Mouse (Mus musculus) CH12.LX (cell line): Measurements from ENCODE around the gene Dok1. TPM values are rescaled to one million over a fixed set of nuclear protein-coding genes. Genes with fewer than 3 reads are reported as not detected.

Experiments
- DNase-seq: peaks from one replicate; pipeline ENCODE4 v3.0.0-alpha.2; 2013; ENCODE audit errors: extremely low read depth
- H3K27ac ChIP-seq: 2 replicates; pipeline ENCODE4 v1.5.1; 2012; ENCODE audit warnings: low read depth, mild to moderate bottlenecking, control low read depth, moderate library complexity; ENCODE audit not compliant: insufficient read depth
- H3K27me3 ChIP-seq: replicated peaks from 2 replicates; pipeline ENCODE3; 2012; ENCODE audit warnings: inconsistent platforms
- H3K36me3 ChIP-seq, 2 experiments: replicated peaks in 1 of 2; 2 replicates each; pipeline versions ENCODE3 to v1.6.1; 2012; ENCODE audit warnings: inconsistent platforms in 1 of 2, low read length in 1 of 2, mild to moderate bottlenecking in 1 of 2, mixed read lengths in 1 of 2, moderate library complexity in 1 of 2; ENCODE audit not compliant: control insufficient read depth in 1 of 2, insufficient read depth in 1 of 2
- H3K4me1 ChIP-seq, 2 experiments: 2 replicates each; pipeline ENCODE4 v1.6.1; 2012; ENCODE audit warnings: inconsistent platforms in 1 of 2, moderate library complexity in 1 of 2; ENCODE audit not compliant: insufficient read depth in 2 of 2, control insufficient read depth in 1 of 2
- H3K4me2 ChIP-seq: 2 replicates; pipeline ENCODE4 v1.6.1; 2012; ENCODE audit warnings: low read depth, mild to moderate bottlenecking, control low read depth; ENCODE audit not compliant: poor library complexity, insufficient read depth, severe bottlenecking
- H3K4me3 ChIP-seq, 3 experiments: fragments of 150-350 bp in 1 of 3; sonication (generic) in 1 of 3; replicated peaks in 1 of 3; 2 replicates each; pipeline versions ENCODE3 to v1.5.1; 2011 to 2012; ENCODE audit warnings: low read depth in 2 of 3, low read length in 2 of 3, mild to moderate bottlenecking in 2 of 3, moderate library complexity in 2 of 3, control low read depth in 1 of 3, improper control_type of control experiment in 1 of 3, inconsistent platforms in 1 of 3, mixed read lengths in 1 of 3; ENCODE audit not compliant: poor library complexity in 1 of 3
- H3K79me2 ChIP-seq: replicated peaks from 2 replicates; pipeline ENCODE4 v1.6.1; 2012; ENCODE audit warnings: mild to moderate bottlenecking, moderate library complexity; ENCODE audit not compliant: control insufficient read depth, poor library complexity, insufficient read depth, severe bottlenecking; ENCODE audit errors: extremely low read depth
- H3K9ac ChIP-seq: 2 replicates; pipeline ENCODE4 v1.6.1; 2012; ENCODE audit warnings: low read depth, mild to moderate bottlenecking, control low read depth, moderate library complexity; ENCODE audit not compliant: insufficient read depth
- H3K9me3 ChIP-seq: replicated peaks from 2 replicates; pipeline ENCODE3; 2012; ENCODE audit warnings: low read length, inconsistent platforms, mixed read lengths
- BHLHE40 ChIP-seq: IDR thresholded peaks from 2 replicates; pipeline ENCODE4 v1.6.1; 2011; ENCODE audit warnings: mild to moderate bottlenecking, low read depth, low read length, improper control_type of control experiment
- CHD1 ChIP-seq: IDR thresholded peaks from 2 replicates; pipeline ENCODE4 v1.6.1; 2012; ENCODE audit warnings: low read depth, low read length, improper control_type of control experiment, inconsistent platforms
- CHD2 ChIP-seq: IDR thresholded peaks from 2 replicates; pipeline ENCODE4 v1.6.1; 2011; ENCODE audit warnings: low read length, improper control_type of control experiment
- CTCF ChIP-seq, 2 experiments: IDR thresholded peaks in 1 of 2; conservative IDR thresholded peaks in 1 of 2; 2 replicates each; pipeline ENCODE4 v1.5.1; 2011 to 2012; ENCODE audit warnings: low read depth in 2 of 2, low read length in 2 of 2, improper control_type of control experiment in 1 of 2, inconsistent platforms in 1 of 2, mild to moderate bottlenecking in 1 of 2, moderate library complexity in 1 of 2
- E2F4 ChIP-seq: IDR thresholded peaks from 2 replicates; pipeline ENCODE4 v1.6.1; 2011; ENCODE audit warnings: low read depth, low read length, improper control_type of control experiment; ENCODE audit not compliant: insufficient replicate concordance
- ELF1 ChIP-seq: IDR thresholded peaks from 2 replicates; pipeline ENCODE4 v1.6.1; 2014; ENCODE audit warnings: low read depth, mild to moderate bottlenecking, inconsistent platforms, low read length, improper control_type of control experiment
- EP300 ChIP-seq: IDR thresholded peaks from 2 replicates; pipeline ENCODE4 v1.6.1; 2011; ENCODE audit warnings: low read length, improper control_type of control experiment
- ETS1 ChIP-seq: conservative IDR thresholded peaks from 2 replicates; pipeline ENCODE4 v1.6.1; 2012; ENCODE audit warnings: low read depth, mild to moderate bottlenecking, inconsistent platforms, low read length, improper control_type of control experiment, moderate library complexity
- GABPA ChIP-seq: IDR thresholded peaks from 2 replicates; pipeline ENCODE4 v1.6.1; 2012; ENCODE audit warnings: low read depth, low read length, improper control_type of control experiment, inconsistent platforms; ENCODE audit not compliant: insufficient replicate concordance
- HCFC1 ChIP-seq: IDR thresholded peaks from 2 replicates; pipeline ENCODE4 v1.6.1; 2012; ENCODE audit warnings: low read depth, mild to moderate bottlenecking, inconsistent platforms, low read length, improper control_type of control experiment
- IRF4 ChIP-seq: IDR thresholded peaks from 2 replicates; pipeline ENCODE4 v1.6.1; 2014; ENCODE audit warnings: low read depth, mild to moderate bottlenecking, inconsistent platforms, low read length, improper control_type of control experiment
- JUN ChIP-seq: IDR thresholded peaks from 2 replicates; pipeline ENCODE4 v1.6.1; 2011; ENCODE audit warnings: low read depth, mild to moderate bottlenecking, low read length, improper control_type of control experiment, moderate library complexity; ENCODE audit not compliant: insufficient read depth
- JUND ChIP-seq: conservative IDR thresholded peaks from 2 replicates; pipeline ENCODE4 v1.6.1; 2011; ENCODE audit warnings: low read depth, low read length, improper control_type of control experiment
- KAT2A ChIP-seq: IDR thresholded peaks from 2 replicates; pipeline ENCODE4 v1.6.1; 2012; ENCODE audit warnings: low read length, improper control_type of control experiment, inconsistent platforms; ENCODE audit not compliant: insufficient replicate concordance
- MAFK ChIP-seq: IDR thresholded peaks from 2 replicates; pipeline ENCODE4 v1.6.1; 2011; ENCODE audit warnings: low read length, improper control_type of control experiment; ENCODE audit not compliant: insufficient replicate concordance
- MAX ChIP-seq: IDR thresholded peaks from 2 replicates; pipeline ENCODE4 v1.6.1; 2011; ENCODE audit warnings: low read length, improper control_type of control experiment
- MAZ ChIP-seq: IDR thresholded peaks from 2 replicates; pipeline ENCODE4 v1.6.1; 2012; ENCODE audit warnings: low read depth, mild to moderate bottlenecking, inconsistent platforms, low read length, improper control_type of control experiment, moderate library complexity
- MEF2A ChIP-seq: IDR thresholded peaks from 2 replicates; pipeline ENCODE4 v1.6.1; 2014; ENCODE audit warnings: low read depth, mild to moderate bottlenecking, inconsistent platforms, low read length, improper control_type of control experiment, borderline replicate concordance
- MXI1 ChIP-seq: IDR thresholded peaks from 2 replicates; pipeline ENCODE4 v1.6.1; 2011; ENCODE audit warnings: mild to moderate bottlenecking, low read depth, low read length, improper control_type of control experiment
- MYC ChIP-seq: IDR thresholded peaks from 2 replicates; pipeline ENCODE4 v1.6.1; 2011; ENCODE audit warnings: low read depth, mild to moderate bottlenecking, improper control_type of control experiment, low read length
- NELFE ChIP-seq: IDR thresholded peaks from 2 replicates; pipeline ENCODE4 v1.6.1; 2011; ENCODE audit warnings: low read depth, low read length, improper control_type of control experiment
- NRF1 ChIP-seq: IDR thresholded peaks from 2 replicates; pipeline ENCODE4 v1.6.1; 2014; ENCODE audit warnings: low read depth, mild to moderate bottlenecking, inconsistent platforms, low read length, improper control_type of control experiment, moderate library complexity
- PAX5 ChIP-seq: IDR thresholded peaks from 2 replicates; pipeline ENCODE4 v1.6.1; 2012; ENCODE audit warnings: low read length, inconsistent platforms, mixed read lengths
- POLR2A ChIP-seq: IDR thresholded peaks from 2 replicates; pipeline ENCODE4 v1.6.1; 2011; ENCODE audit warnings: low read depth, mild to moderate bottlenecking, improper control_type of control experiment, low read length
- POLR2AphosphoS2 ChIP-seq: IDR thresholded peaks from 2 replicates; pipeline ENCODE4 v1.6.1; 2011; ENCODE audit warnings: low read depth, low read length, improper control_type of control experiment
- RAD21 ChIP-seq: IDR thresholded peaks from 2 replicates; pipeline ENCODE4 v1.6.1; 2011; ENCODE audit warnings: low read depth, mild to moderate bottlenecking, low read length, improper control_type of control experiment, moderate library complexity
- RCOR1 ChIP-seq: conservative IDR thresholded peaks from 2 replicates; pipeline ENCODE4 v1.6.1; 2012; ENCODE audit warnings: low read depth, mild to moderate bottlenecking, inconsistent platforms, low read length, improper control_type of control experiment
- SIN3A ChIP-seq: IDR thresholded peaks from 2 replicates; pipeline ENCODE4 v1.6.1; 2012; ENCODE audit warnings: low read length, improper control_type of control experiment, inconsistent platforms
- SMC3 ChIP-seq: IDR thresholded peaks from 2 replicates; pipeline ENCODE4 v1.6.1; 2011; ENCODE audit warnings: low read depth, low read length, improper control_type of control experiment
- TBP ChIP-seq: conservative IDR thresholded peaks from 2 replicates; pipeline ENCODE4 v1.6.1; 2011; ENCODE audit warnings: low read depth, low read length, improper control_type of control experiment
- TCF12 ChIP-seq: IDR thresholded peaks from 2 replicates; pipeline ENCODE4 v1.6.1; 2014; ENCODE audit warnings: low read depth, mild to moderate bottlenecking, inconsistent platforms, low read length, improper control_type of control experiment
- UBTF ChIP-seq: IDR thresholded peaks from 2 replicates; pipeline ENCODE4 v1.6.1; 2012; ENCODE audit warnings: low read depth, mild to moderate bottlenecking, inconsistent platforms, low read length, improper control_type of control experiment, moderate library complexity
- USF1 ChIP-seq: IDR thresholded peaks from 2 replicates; pipeline ENCODE4 v1.6.1; 2014; ENCODE audit warnings: low read depth, mild to moderate bottlenecking, inconsistent platforms, low read length, improper control_type of control experiment
- USF2 ChIP-seq: conservative IDR thresholded peaks from 2 replicates; pipeline ENCODE4 v1.6.1; 2011; ENCODE audit warnings: low read depth, low read length, improper control_type of control experiment
- ZC3H11A ChIP-seq: IDR thresholded peaks from 2 replicates; pipeline ENCODE4 v1.6.1; 2012; ENCODE audit warnings: low read depth, mild to moderate bottlenecking, inconsistent platforms, low read length, improper control_type of control experiment
- ZKSCAN1 ChIP-seq: IDR thresholded peaks from 2 replicates; pipeline ENCODE4 v1.6.1; 2012; ENCODE audit warnings: low read depth, inconsistent platforms, low read length, improper control_type of control experiment, borderline replicate concordance
- ZMIZ1 ChIP-seq: IDR thresholded peaks from 2 replicates; pipeline ENCODE4 v1.6.1; 2012; ENCODE audit warnings: low read depth, mild to moderate bottlenecking, inconsistent platforms, low read length, improper control_type of control experiment
- ZNF384 ChIP-seq: IDR thresholded peaks from 2 replicates; pipeline ENCODE4 v1.6.1; 2012; ENCODE audit warnings: low read depth, low read length, improper control_type of control experiment, inconsistent platforms
- dilution Hi-C: fragments of 300-500 bp; cut with MboI; formaldehyde crosslinking; loops from 2 replicates; pipeline ENCODE4 v1.14.3; 2020; ENCODE audit warnings: low sequenced_read_pairs; ENCODE audit not compliant: extremely low pct_unique_long_range_greater_than_20kb, extremely low pct_ligation_motif_present
- in situ Hi-C: fragments of 300-500 bp; cut with MboI; formaldehyde crosslinking; loops from 3 replicates; pipeline ENCODE4 v1.14.3; 2019; ENCODE audit warnings: low sequenced_read_pairs, low pct_ligation_motif_present, low pct_unique_long_range_greater_than_20kb, mixed read lengths
- polyA plus RNA-seq: library from polyadenylated mRNA; unstranded; fragments of >175 nt; gene quantifications from 2 replicates; pipeline ENCODE4 v1.2.1, GENCODE M21; 2012; ENCODE audit warnings: low read depth; ENCODE audit not compliant: insufficient read length
- total RNA-seq, 2 experiments: library from RNA; depleted of rRNA; stranded (reverse); fragments of 300-350 nt in 1 of 2; fragments of >200 nt in 1 of 2; gene quantifications; 2 replicates each; pipeline ENCODE4 v1.2.3; 2012 to 2014

Gene Dok1
- total and polyA plus RNA-seq, 3 experiments: 21.4 to 33.2 (median 23.8) TPM

GRCm38 (mm10) chr6:82996740-82997315 is 36.4 kb downstream of the Dok1 start:
- H3K9me3 ChIP-seq: peaks cover 5% of the 10 kb centered on the region
- peak overlapping the region; percentile 91 for H3K27ac ChIP-seq
- no peaks in the 10 kb centered on the region for H3K36me3 ChIP-seq
- peak; percentile 98 for DNase-seq
- dilution Hi-C loops: no loop called here
- no peaks in the 10 kb centered on the region for H3K27me3 ChIP-seq
- H3K4me3 ChIP-seq: peak overlapping the region in 1 of 3 experiments; percentile 36
- peak overlapping the region; percentile 12; the same call in 1 of the 2 replicates for H3K4me2 ChIP-seq
- peaks cover 21 to 35% of the 10 kb centered on the region in 2 experiments for H3K4me1 ChIP-seq
- peak overlapping the region; percentile 63 for H3K9ac ChIP-seq
- in situ Hi-C loops: loop anchor here (5.0 to 25.0 kb wide), 2 partner anchors 105 to 290 kb away; partner anchors contain the start of genes Ccdc142 and Gm42688
- no peaks in the 10 kb centered on the region for H3K79me2 ChIP-seq
- TF ChIP-seq GABPA: no peak
- 0 out of 2 replicates have a peak, but pooled peaks have one; percentile 57 for TF ChIP-seq RCOR1
- no peak for TF ChIP-seq PAX5
- peak; percentile 59 for TF ChIP-seq ZC3H11A
- TF ChIP-seq USF1: peak; percentile 57
- TF ChIP-seq POLR2A: peak; percentile 60
- no peak for TF ChIP-seq CHD1
- TF ChIP-seq SIN3A: peak; percentile 98
- TF ChIP-seq JUND: peak; percentile 63
- peak; percentile 66 for TF ChIP-seq MEF2A
- no peak for TF ChIP-seq UBTF
- peak; percentile 62 for TF ChIP-seq HCFC1
- TF ChIP-seq JUN: no peak
- TF ChIP-seq NELFE: peak; percentile 43
- no peak for TF ChIP-seq ZKSCAN1
- peak; percentile 56 for TF ChIP-seq TCF12
- peak; percentile 88 for TF ChIP-seq SMC3
- 0 out of 2 replicates have a peak, but pooled peaks have one; percentile 18 for TF ChIP-seq KAT2A
- peak; percentile 99 for TF ChIP-seq MYC
- peak; percentile 77; the same call in 1 of the 2 replicates for TF ChIP-seq MAZ
- TF ChIP-seq POLR2AphosphoS2: no peak
- 0 out of 2 replicates have a peak, but pooled peaks have one; percentile 43 for TF ChIP-seq TBP
- TF ChIP-seq CHD2: no peak
- peak; percentile 87 for TF ChIP-seq RAD21
- no peak; the same call in 1 of the 2 replicates for TF ChIP-seq ETS1
- peak; percentile 60; the same call in 1 of the 2 replicates for TF ChIP-seq MAFK
- TF ChIP-seq BHLHE40: peak; percentile 62
- peak; percentile 99 for TF ChIP-seq MAX
- peak; percentile 98 for TF ChIP-seq MXI1
- peak; percentile 82 to 93 for TF ChIP-seq CTCF (conservative IDR thresholded peaks at IDR 0.05 in 1 of 2, IDR thresholded peaks at IDR 0.05 in 1 of 2; ENCODE audit: low read depth in 2 of 2, low read length in 2 of 2)
- TF ChIP-seq ZNF384: peak; percentile 89
- TF ChIP-seq IRF4: peak; percentile 60; the same call in 1 of the 2 replicates
- 0 out of 2 replicates have a peak, but pooled peaks have one; percentile 47 for TF ChIP-seq E2F4
- TF ChIP-seq ZMIZ1: 0 out of 2 replicates have a peak, but pooled peaks have one; percentile 21
- peak; percentile 39; the same call in 1 of the 2 replicates for TF ChIP-seq ELF1
- TF ChIP-seq NRF1: peak; percentile 51; the same call in 1 of the 2 replicates
- 0 out of 2 replicates have a peak, but pooled peaks have one; percentile 12 for TF ChIP-seq USF2
- TF ChIP-seq EP300: no peak
